Mouse (Mus musculus) urinary bladder, postnatal 36 days (tissue): Measurements from ENCODE around the gene Tbc1d15.

ENCODE experiments used
- DNase-seq, 2 experiments: peaks; one replicate each; pipeline ENCODE4 v3.0.0; 2022; ENCODE audit warnings: low spot score in 2 of 2, mixed read lengths in 1 of 2

Tbc1d15 gene

GRCm38 (mm10) chr10:115169410-115169809, 81.9 kb downstream of the Tbc1d15 start:
- no peak for DNase-seq

GRCm38 (mm10) chr10:115160289-115160688, 91.0 kb downstream of the Tbc1d15 start:
- no peak for DNase-seq
